Mouse (Mus musculus) MEL (cell line): Measurements from ENCODE around the gene Rsph6a. TPM values are rescaled to one million over a fixed set of nuclear protein-coding genes. Genes with fewer than 3 reads are reported as not detected.

Experiments used
- polyA plus RNA-seq, 2 experiments: library from polyadenylated mRNA; stranded (reverse) in 1 of 2; unstranded in 1 of 2; fragments of >175 nt in 1 of 2; fragments of >200 nt in 1 of 2; gene quantifications; 2 replicates each; pipeline versions ENCODE4 v1.2.1 to v1.2.4; 2012; ENCODE audit warnings: low replicate concordance in 2 of 2, low read depth in 1 of 2; ENCODE audit not compliant: insufficient read length in 2 of 2, insufficient read depth in 1 of 2, missing spikeins in 1 of 2
- total RNA-seq: library from RNA; depleted of rRNA; stranded (reverse); fragments of 300-350 nt; gene quantifications from 2 replicates; pipeline ENCODE4 v1.2.3, GENCODE M21; 2012; rRNA removed

The Rsph6a gene
- total and polyA plus RNA-seq, 3 experiments: 0.04 to 0.23 TPM; not detected in 1

Other genes with a start within 250 kb of the Rsph6a start
- not detected in 2 replicates for gene Psg17, start 233.1 kb upstream of the Rsph6a start, total RNA-seq
- gene Psg17, start 233.1 kb upstream of the Rsph6a start, polyA plus RNA-seq: not detected
- 0.08 TPM in 1 of 2 replicates, not detected in the other for gene Mill2, start 214.7 kb upstream of the Rsph6a start, total RNA-seq
- under 1 TPM in 1 of 2 experiments, not detected in 1; 0.13 TPM for gene Mill2, start 214.7 kb upstream of the Rsph6a start, polyA plus RNA-seq
- not detected in 2 replicates for gene Pglyrp1, start 183.4 kb upstream of the Rsph6a start, total RNA-seq
- gene Pglyrp1, start 183.4 kb upstream of the Rsph6a start, polyA plus RNA-seq: under 1 TPM in 1 of 2 experiments, not detected in 1; 0.33 TPM
- gene Ccdc61, start 144.3 kb upstream of the Rsph6a start, total RNA-seq: 19.7 TPM in 2 replicates
- 10 to 100 TPM in 1 of 2 experiments, not detected in 1; 69.8 TPM for gene Ccdc61, start 144.3 kb upstream of the Rsph6a start, polyA plus RNA-seq
- gene Nova2, start 128.8 kb upstream of the Rsph6a start, total RNA-seq: 0.03 and 0.04 TPM in 2 replicates
- under 1 TPM in 1 of 2 experiments, not detected in 1; 0.22 TPM for gene Nova2, start 128.8 kb upstream of the Rsph6a start, polyA plus RNA-seq
- gene Nanos2, start 67.3 kb upstream of the Rsph6a start, total RNA-seq: not detected in 2 replicates
- not detected for gene Nanos2, start 67.3 kb upstream of the Rsph6a start, polyA plus RNA-seq
- gene Mypop, start 63.4 kb upstream of the Rsph6a start, total RNA-seq: 0.95 and 1.2 TPM in 2 replicates
- gene Mypop, start 63.4 kb upstream of the Rsph6a start, polyA plus RNA-seq: 1 to 10 TPM in 1 of 2 experiments, not detected in 1; 6.5 TPM
- gene Irf2bp1, start 50.6 kb upstream of the Rsph6a start, total RNA-seq: 27.8 and 33.1 TPM in 2 replicates
- 10 to 100 TPM in 1 of 2 experiments, not detected in 1; 41.1 TPM for gene Irf2bp1, start 50.6 kb upstream of the Rsph6a start, polyA plus RNA-seq
- not detected in 2 replicates for gene Foxa3, start 31.2 kb upstream of the Rsph6a start, total RNA-seq
- not detected for gene Foxa3, start 31.2 kb upstream of the Rsph6a start, polyA plus RNA-seq
- 108 and 122 TPM in 2 replicates for gene Sympk, start 30.3 kb upstream of the Rsph6a start, total RNA-seq
- gene Sympk, start 30.3 kb upstream of the Rsph6a start, polyA plus RNA-seq: 100 to 1,000 TPM in 1 of 2 experiments, not detected in 1; 226 TPM
- gene Dmwd, start 21.5 kb downstream of the Rsph6a start, total RNA-seq: 18.3 and 19.4 TPM in 2 replicates
- gene Dmwd, start 21.5 kb downstream of the Rsph6a start, polyA plus RNA-seq: 10 to 100 TPM; 51.5 to 70.3 TPM
- gene Dmpk, start 29.2 kb downstream of the Rsph6a start, total RNA-seq: 4.1 and 5.4 TPM in 2 replicates
- gene Dmpk, start 29.2 kb downstream of the Rsph6a start, polyA plus RNA-seq: 10 to 100 TPM in 1 of 2 experiments, not detected in 1; 29.3 TPM
- 2.7 and 3.0 TPM in 2 replicates for gene Six5, start 39.9 kb downstream of the Rsph6a start, total RNA-seq
- 1 to 10 TPM in 1 of 2 experiments, not detected in 1; 7.7 TPM for gene Six5, start 39.9 kb downstream of the Rsph6a start, polyA plus RNA-seq
- not detected in 2 replicates for gene Gm4969, start 63.7 kb downstream of the Rsph6a start, total RNA-seq
- gene Gm4969, start 63.7 kb downstream of the Rsph6a start, polyA plus RNA-seq: not detected
- gene Fbxo46, start 65.2 kb downstream of the Rsph6a start, total RNA-seq: 11.5 and 13.7 TPM in 2 replicates
- 10 to 100 TPM in 1 of 2 experiments, not detected in 1; 10.1 TPM for gene Fbxo46, start 65.2 kb downstream of the Rsph6a start, polyA plus RNA-seq
- gene Qpctl, start 94.6 kb downstream of the Rsph6a start, total RNA-seq: 3.1 and 3.4 TPM in 2 replicates
- 1 to 10 TPM in 1 of 2 experiments, not detected in 1; 6.5 TPM for gene Qpctl, start 94.6 kb downstream of the Rsph6a start, polyA plus RNA-seq
- gene Snrpd2, start 95.0 kb downstream of the Rsph6a start, total RNA-seq: 333 and 345 TPM in 2 replicates
- gene Snrpd2, start 95.0 kb downstream of the Rsph6a start, polyA plus RNA-seq: 100 to 1,000 TPM in 1 of 2 experiments, not detected in 1; 234 TPM
- 0.49 and 0.65 TPM in 2 replicates for gene Gipr, start 111.4 kb downstream of the Rsph6a start, total RNA-seq
- 1 to 10 TPM in 1 of 2 experiments, not detected in 1; 2.1 TPM for gene Gipr, start 111.4 kb downstream of the Rsph6a start, polyA plus RNA-seq
- gene Eml2, start 121.7 kb downstream of the Rsph6a start, total RNA-seq: 22.0 and 25.1 TPM in 2 replicates
- 10 to 100 TPM in 1 of 2 experiments, not detected in 1; 43.6 TPM for gene Eml2, start 121.7 kb downstream of the Rsph6a start, polyA plus RNA-seq
- 0.07 and 0.19 TPM in 2 replicates for gene Gpr4, start 157.8 kb downstream of the Rsph6a start, total RNA-seq
- gene Gpr4, start 157.8 kb downstream of the Rsph6a start, polyA plus RNA-seq: under 1 TPM in 1 of 2 experiments, not detected in 1; 0.15 TPM
- 16.3 and 18.5 TPM in 2 replicates for gene Opa3, start 173.6 kb downstream of the Rsph6a start, total RNA-seq
- 10 to 100 TPM; 37.2 to 85.4 TPM for gene Opa3, start 173.6 kb downstream of the Rsph6a start, polyA plus RNA-seq
- gene Vasp, start 217.1 kb downstream of the Rsph6a start, total RNA-seq: 121 and 130 TPM in 2 replicates
- 100 to 1,000 TPM in 1 of 2 experiments, not detected in 1; 185 TPM for gene Vasp, start 217.1 kb downstream of the Rsph6a start, polyA plus RNA-seq
- not detected in 2 replicates for gene Ppm1n, start 225.4 kb downstream of the Rsph6a start, total RNA-seq
- not detected for gene Ppm1n, start 225.4 kb downstream of the Rsph6a start, polyA plus RNA-seq
- gene Rtn2, start 227.9 kb downstream of the Rsph6a start, total RNA-seq: 0.27 and 0.52 TPM in 2 replicates
- gene Rtn2, start 227.9 kb downstream of the Rsph6a start, polyA plus RNA-seq: 1 to 10 TPM in 1 of 2 experiments, not detected in 1; 1.4 TPM